Mouse (Mus musculus) lung, postnatal 14 days (tissue): ENCODE measurements around the gene C1ql4.
"Not testable (repeated sequence)": the region's sequence is repeated elsewhere in the genome, so short reads cannot be mapped to it uniquely, and the experiment has no call there.

Experiments
- DNase-seq: peaks from one replicate; pipeline ENCODE4 v3.0.0; 2021

The C1ql4 gene

GRCm38 (mm10) chr15:99097840-99098492 lies 10.3 kb upstream of the C1ql4 start:
- peak; percentile 45 for DNase-seq

- no peak for DNase-seq
These were observed 9.3 kb upstream of the C1ql4 start for GRCm38 (mm10) chr15:99096831-99097500.

- no peak for DNase-seq
These were observed 8.6 kb upstream of the C1ql4 start for GRCm38 (mm10) chr15:99096061-99096793.

GRCm38 (mm10) chr15:99095356-99095755 lies 7.7 kb upstream of the C1ql4 start:
- DNase-seq, result no peak

- no peak for DNase-seq
These were observed 7.1 kb upstream of the C1ql4 start for GRCm38 (mm10) chr15:99094631-99095270.

GRCm38 (mm10) chr15:99093291-99094258 lies 6.0 kb upstream of the C1ql4 start:
- DNase-seq, result peak; percentile 28

GRCm38 (mm10) chr15:99092870-99093269 lies 5.3 kb upstream of the C1ql4 start, which contains the start of gene Dnajc22:
Gene Dnajc22 (plus strand): TSS chr15:99093170.
- no peak for DNase-seq

GRCm38 (mm10) chr15:99089069-99089468 lies 1.5 kb upstream of the C1ql4 start:
- no peak for DNase-seq

GRCm38 (mm10) chr15:99088292-99088691 lies 675 bp upstream of the C1ql4 start:
- peak; percentile 86 for DNase-seq

GRCm38 (mm10) chr15:99085997-99086396 lies 1.6 kb downstream of the C1ql4 start:
- no peak for DNase-seq

- no peak for DNase-seq
These were observed 3.0 kb downstream of the C1ql4 start for GRCm38 (mm10) chr15:99084618-99085017.

GRCm38 (mm10) chr15:99083867-99084557 lies 3.6 kb downstream of the C1ql4 start:
- DNase-seq, result no peak

GRCm38 (mm10) chr15:99083258-99083657 lies 4.4 kb downstream of the C1ql4 start:
- DNase-seq, result peak; percentile 70

- DNase-seq, result no peak
These were observed 4.8 kb downstream of the C1ql4 start for GRCm38 (mm10) chr15:99082840-99083239.

- DNase-seq, result no peak
These were observed 5.3 kb downstream of the C1ql4 start for GRCm38 (mm10) chr15:99082322-99082721.

- DNase-seq, result no peak
These were observed 7.8 kb downstream of the C1ql4 start for GRCm38 (mm10) chr15:99079804-99080203.

GRCm38 (mm10) chr15:99078181-99078910 lies 9.3 kb downstream of the C1ql4 start:
- DNase-seq, result no peak

GRCm38 (mm10) chr15:99076011-99076410 lies 11.6 kb downstream of the C1ql4 start:
- not testable (repeated sequence) for DNase-seq

- DNase-seq, result peak; percentile 98
These were observed 12.8 kb downstream of the C1ql4 start for GRCm38 (mm10) chr15:99074600-99075333.

GRCm38 (mm10) chr15:99074019-99074599 lies 13.5 kb downstream of the C1ql4 start, which contains the start of gene Troap:
Gene Troap (plus strand): TSS chr15:99074575.
- DNase-seq, result peak; percentile 23
